Mouse (Mus musculus) frontal cortex, postnatal 10 days (tissue): ENCODE measurements around the gene Asf1b.

Experiments used
- DNase-seq, 2 experiments: peaks; one replicate each; pipeline ENCODE4 v3.0.0; 2022; ENCODE audit warnings: low spot score in 2 of 2, mixed read lengths in 1 of 2

Asf1b gene

GRCm38 (mm10) chr8:84015833-84016232 is 60.5 kb downstream of the Asf1b start:
- DNase-seq = no peak

- DNase-seq = no peak
Observed at GRCm38 (mm10) chr8:84019738-84020137, 64.4 kb downstream of the Asf1b start.
